Mouse (Mus musculus): ENCODE data around the gene Arhgap42.

Gene Arhgap42

GRCm38 (mm10) chr9:9238438-9239391, at the start of gene Arhgap42:
Arhgap42 (minus strand) TSS chr9:9239101.
- DNase-seq (ENCODE audit: low read depth) = no peak

- DNase-seq (ENCODE audit: low read depth) = no peak
Observed at GRCm38 (mm10) chr9:9288140-9288539, 49.2 kb upstream of the Arhgap42 start.

GRCm38 (mm10) chr9:9269305-9269704, 30.4 kb upstream of the Arhgap42 start:
- DNase-seq (ENCODE audit: low read depth) = no peak

- DNase-seq (ENCODE audit: low read depth) = no peak
Observed at GRCm38 (mm10) chr9:9267606-9268601, 29.0 kb upstream of the Arhgap42 start.

- DNase-seq (ENCODE audit: low read depth) = no peak
Observed at GRCm38 (mm10) chr9:9263543-9263942, 24.6 kb upstream of the Arhgap42 start.

GRCm38 (mm10) chr9:9262479-9262878, 23.6 kb upstream of the Arhgap42 start:
- no peak for DNase-seq (ENCODE audit: low read depth)

- DNase-seq (ENCODE audit: low read depth) = no peak
Observed at GRCm38 (mm10) chr9:9254764-9255163, 15.9 kb upstream of the Arhgap42 start.

GRCm38 (mm10) chr9:9248529-9248928, 9.6 kb upstream of the Arhgap42 start:
- no peak for DNase-seq (ENCODE audit: low read depth)

GRCm38 (mm10) chr9:9245994-9246393, 7.1 kb upstream of the Arhgap42 start:
- DNase-seq (ENCODE audit: low read depth) = no peak

GRCm38 (mm10) chr9:9243834-9244233, 4.9 kb upstream of the Arhgap42 start:
- no peak for DNase-seq (ENCODE audit: low read depth)

- no peak for DNase-seq (ENCODE audit: low read depth)
Observed at GRCm38 (mm10) chr9:9241202-9241795, 2.4 kb upstream of the Arhgap42 start.

GRCm38 (mm10) chr9:9237511-9237910, 1.4 kb downstream of the Arhgap42 start:
- no peak for DNase-seq (ENCODE audit: low read depth)

- DNase-seq (ENCODE audit: low read depth) = no peak
Observed at GRCm38 (mm10) chr9:9229662-9230061, 9.2 kb downstream of the Arhgap42 start.

- no peak for DNase-seq (ENCODE audit: low read depth)
Observed at GRCm38 (mm10) chr9:9224837-9225236, 14.1 kb downstream of the Arhgap42 start.

GRCm38 (mm10) chr9:9223384-9223783, 15.5 kb downstream of the Arhgap42 start:
- no peak for DNase-seq (ENCODE audit: low read depth)

- DNase-seq (ENCODE audit: low read depth) = no peak
Observed at GRCm38 (mm10) chr9:9221950-9222486, 16.9 kb downstream of the Arhgap42 start.

- DNase-seq (ENCODE audit: low read depth) = no peak
Observed at GRCm38 (mm10) chr9:9221185-9221584, 17.7 kb downstream of the Arhgap42 start.

- DNase-seq (ENCODE audit: low read depth) = no peak
Observed at GRCm38 (mm10) chr9:9218301-9218700, 20.6 kb downstream of the Arhgap42 start.

GRCm38 (mm10) chr9:9214849-9215248, 24.1 kb downstream of the Arhgap42 start:
- DNase-seq (ENCODE audit: low read depth) = no peak

GRCm38 (mm10) chr9:9214296-9214695, 24.6 kb downstream of the Arhgap42 start:
- DNase-seq (ENCODE audit: low read depth) = no peak

- DNase-seq (ENCODE audit: low read depth) = no peak
Observed at GRCm38 (mm10) chr9:9211411-9212087, 27.4 kb downstream of the Arhgap42 start.
